Mouse (Mus musculus) lung, postnatal 4 days (tissue): ENCODE data around the gene Sergef.

ENCODE experiments used
- DNase-seq, 2 experiments: peaks; one replicate each; pipeline ENCODE4 v3.0.0; 2021

Gene Sergef

GRCm38 (mm10) chr7:46397732-46398333 is 241.8 kb downstream of the Sergef start:
- DNase-seq, result no peak

- no peak for DNase-seq
These were observed 242.5 kb downstream of the Sergef start for GRCm38 (mm10) chr7:46396928-46397731.

GRCm38 (mm10) chr7:46396231-46396927 is 243.2 kb downstream of the Sergef start, which contains the start of gene Kcnc1:
Gene Kcnc1, plus strand, starts transcription at chr7:46396497.
- DNase-seq, result peak; percentile 85 to 87

- DNase-seq, result no peak
These were observed 244.0 kb downstream of the Sergef start for GRCm38 (mm10) chr7:46395571-46395970.

GRCm38 (mm10) chr7:46394933-46395332 is 244.7 kb downstream of the Sergef start:
- DNase-seq, result no peak

GRCm38 (mm10) chr7:46393718-46394511 is 245.7 kb downstream of the Sergef start:
- DNase-seq, result no peak
